Mouse (Mus musculus) limb, embryonic 14.5 days (tissue): ENCODE measurements at regions not wholly inside any gene's neighbourhood (a gene's known extent, or its start where the extent isn't known, plus 50 kb on each side); places are given as distances from the start of the nearest gene placed in this dataset.

ENCODE experiments used
- ATAC-seq: fragments of 200-750 bp; cut with Nextera tagmentation; 2 replicates; pipeline ENCODE4 v1.8.0; 2017; ENCODE audit warnings: low read depth, moderate number of reproducible peaks, moderate TSS enrichment; ENCODE audit not compliant: low FRiP score
- DNase-seq: peaks from one replicate; pipeline ENCODE4 v3.0.0-alpha.2; 2015; ENCODE audit warnings: low spot score
- H3K27ac ChIP-seq: fragments of 300-500 bp; sonication (generic); replicated peaks from 2 replicates; pipeline ENCODE4 v1.5.1; 2014; ENCODE audit warnings: low read depth, mild to moderate bottlenecking, low read length, moderate library complexity, mixed read lengths
- H3K27me3 ChIP-seq: fragments of 300-500 bp; sonication (generic); 2 replicates; pipeline ENCODE4 v1.6.1; 2014; ENCODE audit warnings: low read length, mixed read lengths; ENCODE audit not compliant: control insufficient read depth, insufficient read depth
- H3K36me3 ChIP-seq: fragments of 300-500 bp; sonication (generic); 2 replicates; pipeline ENCODE4 v1.6.1; 2014; ENCODE audit warnings: mild to moderate bottlenecking, low read length, moderate library complexity, mixed read lengths; ENCODE audit not compliant: control insufficient read depth, insufficient read depth
- H3K4me1 ChIP-seq: fragments of 300-500 bp; sonication (generic); 2 replicates; pipeline ENCODE4 v1.6.1; 2014; ENCODE audit warnings: antibody characterized with exemption, low read length, mixed read lengths; ENCODE audit not compliant: control insufficient read depth, insufficient read depth
- H3K4me2 ChIP-seq: fragments of 300-500 bp; sonication (generic); replicated peaks from 2 replicates; pipeline ENCODE4 v1.6.1; 2014; ENCODE audit warnings: low read depth, mild to moderate bottlenecking, low read length, moderate library complexity; ENCODE audit not compliant: severe bottlenecking
- H3K4me3 ChIP-seq: fragments of 300-500 bp; sonication (generic); replicated peaks from 2 replicates; pipeline ENCODE4 v1.5.1; 2014; ENCODE audit warnings: low read length
- H3K9ac ChIP-seq: fragments of 300-500 bp; sonication (generic); 2 replicates; pipeline ENCODE4 v1.6.1; 2014; ENCODE audit warnings: mild to moderate bottlenecking, low read depth, low read length, moderate library complexity; ENCODE audit not compliant: severe bottlenecking
- H3K9me3 ChIP-seq: fragments of 300-500 bp; sonication (generic); 2 replicates; pipeline ENCODE4 v1.6.1; 2016; ENCODE audit warnings: low read length; ENCODE audit not compliant: control insufficient read depth
- POLR2A ChIP-seq: fragments of 200-500 bp; IDR thresholded peaks from 2 replicates; pipeline ENCODE4 v1.8.0; 2012; ENCODE audit warnings: inconsistent platforms, mild to moderate bottlenecking, moderate library complexity, borderline replicate concordance; ENCODE audit not compliant: insufficient read depth, insufficient read length; ENCODE audit errors: extremely low read depth
- WGBS: fragments of 180-500 bp; shearing (Covaris S2); extraction: QIAGEN DNeasy Blood & Tissue Kit; methylation state at CpG from one replicate; pipeline ENCODE4 v1.1.7; 2014; 5-methylcytosine and 5-hydroxymethylcytosine counted together

DNA sequence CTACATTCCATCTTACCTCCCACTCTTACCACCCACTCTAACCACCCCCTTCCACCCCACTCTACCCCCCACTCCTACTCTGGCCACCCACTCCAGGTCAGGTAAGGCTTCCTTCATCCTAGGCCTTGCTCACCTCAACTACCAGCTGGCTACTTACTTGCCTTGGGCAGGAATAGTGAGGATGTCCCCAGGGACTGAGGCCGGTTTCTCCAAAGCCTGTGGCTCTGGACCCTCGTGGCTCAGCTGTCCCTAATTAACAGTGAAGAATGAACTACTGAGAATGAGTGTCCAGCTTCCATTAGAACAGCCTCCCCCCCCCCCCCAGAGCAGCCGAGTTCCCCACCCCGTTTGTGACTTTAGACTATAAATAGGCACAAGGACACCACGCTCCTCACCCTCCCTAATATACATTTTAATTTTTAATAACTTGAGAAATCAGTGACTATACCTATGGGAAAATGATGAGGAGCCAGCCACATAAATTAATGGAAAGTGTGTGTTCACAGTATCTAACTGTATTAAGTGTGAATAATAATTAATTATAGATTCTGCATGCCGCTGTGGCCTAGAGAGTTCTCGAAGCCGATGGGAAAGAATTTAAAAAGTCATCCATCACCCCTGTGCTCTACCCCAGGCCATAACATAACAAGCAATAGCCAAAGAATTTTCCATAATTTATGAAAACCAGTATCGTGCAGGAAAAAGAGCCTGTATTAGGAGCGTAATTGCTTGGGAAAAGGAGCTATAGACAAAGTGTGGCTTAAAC, 195.7 kb upstream of the Zfp618 start:
- WGBS, result 52% methylated on average over 10 of the region's 10 CpGs
- DNase-seq, result no peak
- Histone ChIP-seq H3K4me2 (no peak overlapping the region), H3K27me3 (no peaks in the 10 kb centered on the region), H3K4me1 (no peaks in the 10 kb centered on the region), H3K4me3 (no peak overlapping the region), H3K9me3 (no peaks in the 10 kb centered on the region), H3K9ac (no peak overlapping the region), H3K27ac (no peak overlapping the region), H3K36me3 (no peaks in the 10 kb centered on the region)
- TF ChIP-seq POLR2A, result no peak
- ATAC-seq, result no peak

DNA sequence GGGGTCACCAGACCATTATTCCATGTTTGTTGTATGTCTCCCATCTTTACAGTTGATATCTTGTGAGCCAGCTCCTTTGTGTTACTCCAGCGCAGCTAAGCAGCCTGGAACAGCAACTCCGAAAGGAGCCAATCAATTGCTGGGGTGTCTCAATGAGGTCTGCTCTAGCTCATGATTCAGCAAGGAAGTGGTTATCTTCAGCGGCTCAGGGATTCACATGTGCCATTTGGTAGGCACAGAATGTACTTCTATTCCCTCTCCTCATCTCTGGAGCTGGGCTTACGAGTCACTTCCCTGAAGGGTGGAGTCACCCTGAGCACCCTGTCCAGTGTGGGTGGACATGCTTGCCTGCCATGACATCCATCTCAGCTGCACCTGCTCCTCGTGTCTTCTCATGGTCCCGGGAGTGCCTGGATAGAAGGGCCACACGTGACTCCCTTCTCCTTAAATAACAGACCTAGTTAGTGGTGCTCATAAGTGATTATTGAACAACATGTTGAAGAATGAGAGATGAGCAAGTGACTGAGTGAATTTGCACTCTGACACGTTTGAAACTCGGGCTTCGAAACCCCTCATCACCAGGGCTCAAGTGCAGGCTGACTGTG, 190.3 kb upstream of the Zfp618 start:
- H3K27ac ChIP-seq, result no peak overlapping the region
- no peak overlapping the region for H3K4me3 ChIP-seq
- no peak overlapping the region for H3K9ac ChIP-seq
- DNase-seq (no peak), ATAC-seq (no peak)
- TF ChIP-seq POLR2A, result no peak
- H3K27me3 ChIP-seq, result no peaks in the 10 kb centered on the region
- H3K36me3 ChIP-seq, result no peaks in the 10 kb centered on the region
- H3K4me2 ChIP-seq, result no peak overlapping the region
- no peaks in the 10 kb centered on the region for H3K4me1 ChIP-seq
- 84% methylated on average over 10 of the region's 10 CpGs for WGBS
- H3K9me3 ChIP-seq, result no peaks in the 10 kb centered on the region

DNA sequence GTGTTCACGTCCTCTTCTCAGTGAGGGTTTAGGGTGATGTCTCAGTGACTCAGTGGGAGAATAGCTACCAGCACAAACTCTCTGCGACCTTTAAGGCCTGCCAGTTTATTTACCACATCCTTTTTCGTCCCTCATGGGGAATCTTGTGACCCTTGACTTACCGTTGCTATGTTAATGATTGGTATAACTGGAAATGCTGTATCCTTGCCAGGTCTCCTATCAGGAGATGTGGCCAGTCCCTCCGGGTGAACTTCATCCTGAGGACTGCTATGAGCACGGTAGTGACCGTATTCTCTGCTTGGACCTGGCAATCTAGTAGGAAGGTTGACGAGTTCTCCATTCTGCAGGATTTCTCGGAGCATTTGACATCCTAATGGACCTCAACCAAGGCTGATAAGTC, 188.5 kb upstream of the Zfp618 start:
- WGBS, result 90% methylated on average over 9 of the region's 9 CpGs
- DNase-seq (no peak), ATAC-seq (no peak)
- Histone ChIP-seq H3K4me1 (peaks cover 6% of the 10 kb centered on the region; the same call in 1 of the 2 replicates), H3K4me3 (no peak overlapping the region), H3K27me3 (no peaks in the 10 kb centered on the region), H3K4me2 (no peak overlapping the region), H3K27ac (no peak overlapping the region), H3K36me3 (no peaks in the 10 kb centered on the region), H3K9ac (no peak overlapping the region), H3K9me3 (no peaks in the 10 kb centered on the region)
- TF ChIP-seq POLR2A, result no peak

GRCm38 (mm10) chr4:62777436-62777835, 187.9 kb upstream of the Zfp618 start:
- 59% methylated on average over 7 of the region's 7 CpGs for WGBS
- H3K4me3 ChIP-seq, result no peak overlapping the region
- no peaks in the 10 kb centered on the region for H3K27me3 ChIP-seq
- no peak for ATAC-seq
- no peak overlapping the region for H3K27ac ChIP-seq
- H3K9ac ChIP-seq, result no peak overlapping the region
- no peaks in the 10 kb centered on the region for H3K9me3 ChIP-seq
- TF ChIP-seq POLR2A, result no peak
- no peak overlapping the region for H3K4me2 ChIP-seq
- peaks cover 6% of the 10 kb centered on the region; the same call in 1 of the 2 replicates for H3K4me1 ChIP-seq
- DNase-seq, result no peak
- H3K36me3 ChIP-seq, result no peaks in the 10 kb centered on the region

- TF ChIP-seq POLR2A, result no peak
- no peak for DNase-seq
- Histone ChIP-seq H3K4me2 (no peak overlapping the region), H3K4me3 (no peak overlapping the region), H3K36me3 (no peaks in the 10 kb centered on the region), H3K4me1 (peaks cover 6% of the 10 kb centered on the region; the same call in 1 of the 2 replicates), H3K27me3 (no peaks in the 10 kb centered on the region), H3K9ac (no peak overlapping the region), H3K9me3 (no peaks in the 10 kb centered on the region), H3K27ac (no peak overlapping the region)
- WGBS, result 83% methylated on average over 5 of the region's 5 CpGs
- no peak for ATAC-seq
Measured at GRCm38 (mm10) chr4:62778621-62779020, 186.8 kb upstream of the Zfp618 start.

GRCm38 (mm10) chr4:62780409-62780808, 185.0 kb upstream of the Zfp618 start:
- peak overlapping the region; percentile 69 for H3K4me2 ChIP-seq
- DNase-seq (peak; percentile 95), ATAC-seq (peak; percentile 87)
- no peaks in the 10 kb centered on the region for H3K9me3 ChIP-seq
- H3K9ac ChIP-seq, result peak overlapping the region; percentile 45
- H3K27me3 ChIP-seq, result no peaks in the 10 kb centered on the region
- no peaks in the 10 kb centered on the region for H3K36me3 ChIP-seq
- 1% methylated on average over 15 of the region's 15 CpGs for WGBS
- peak; percentile 31; the same call in 1 of the 2 replicates for TF ChIP-seq POLR2A
- peaks cover 6% of the 10 kb centered on the region; the same call in 1 of the 2 replicates for H3K4me1 ChIP-seq
- peak overlapping the region; percentile 40 for H3K4me3 ChIP-seq
- no peak overlapping the region for H3K27ac ChIP-seq
